Mouse (Mus musculus): Measurements from ENCODE around the gene Otud7b.

- TF ChIP-seq MAFK (IDR thresholded peaks at IDR 0.05; ENCODE audit: insufficient read depth, low read depth, low read length), result no peak
- no peak for TF ChIP-seq CHD2 (IDR thresholded peaks at IDR 0.05; ENCODE audit: low read depth, low read length)
- TF ChIP-seq HCFC1 (IDR thresholded peaks at IDR 0.05; ENCODE audit: borderline replicate concordance, insufficient read depth, low read length), result no peak
- no peak for TF ChIP-seq ZC3H11A (IDR thresholded peaks at IDR 0.05; ENCODE audit: borderline replicate concordance, low read depth, low read length)
- TF ChIP-seq ZNF384 (IDR thresholded peaks at IDR 0.05; ENCODE audit: low read depth, low read length), result no peak
Measured at GRCm38 (mm10) chr3:96063299-96063698, 41.0 kb upstream of the Otud7b start.
